Mouse (Mus musculus): Measurements from ENCODE around the gene Mael.
A peak's percentile ranks its signal among the peaks of the same experiment; 100 is the strongest.

The Mael gene

GRCm38 (mm10) chr1:166154162-166155112 lies 84.1 kb downstream of the Mael start:
- DNase-seq (ENCODE audit: low read depth, low spot score) = peak; percentile 39

GRCm38 (mm10) chr1:166153351-166154120 lies 85.0 kb downstream of the Mael start:
- peak; percentile 57 for DNase-seq (ENCODE audit: low read depth, low spot score)

- DNase-seq (ENCODE audit: low read depth, low spot score) = no peak
Measured at GRCm38 (mm10) chr1:166152034-166152433, 86.5 kb downstream of the Mael start.

- no peak for DNase-seq (ENCODE audit: low read depth, low spot score)
Measured at GRCm38 (mm10) chr1:166151341-166151740, 87.2 kb downstream of the Mael start.
